Mouse (Mus musculus): ENCODE data around the gene Rtn4ip1. TPM values are rescaled to one million over a fixed set of nuclear protein-coding genes. Genes with fewer than 3 reads are reported as not detected.

Gene Rtn4ip1
- polyA plus RNA-seq, 1 experiment from 2014 or later: 19.4 TPM

- H3K9ac ChIP-seq (ENCODE audit: low read depth, low read length): no peak overlapping the region
- no peak for ATAC-seq
- H3K4me1 ChIP-seq (ENCODE audit: control insufficient read depth, insufficient read depth, low read length): no peaks in the 10 kb centered on the region
- WGBS: 79% methylated on average over 10 of the region's 10 CpGs
- H3K9me3 ChIP-seq (ENCODE audit: control insufficient read depth, low read length): no peaks in the 10 kb centered on the region
- H3K4me3 ChIP-seq (ENCODE audit: low read length): no peak overlapping the region
- no peak overlapping the region for H3K27ac ChIP-seq (ENCODE audit: low read length)
- no peaks in the 10 kb centered on the region for H3K27me3 ChIP-seq (replicated peaks; ENCODE audit: control insufficient read depth, insufficient read depth, low read length)
- H3K4me2 ChIP-seq (ENCODE audit: low read depth, low read length): no peak overlapping the region
- no peaks in the 10 kb centered on the region for H3K36me3 ChIP-seq (ENCODE audit: control insufficient read depth, insufficient read depth, low read length)
Observed at GRCm38 (mm10) chr10:43995858-43996650, 94.4 kb downstream of the Rtn4ip1 start.

DNA sequence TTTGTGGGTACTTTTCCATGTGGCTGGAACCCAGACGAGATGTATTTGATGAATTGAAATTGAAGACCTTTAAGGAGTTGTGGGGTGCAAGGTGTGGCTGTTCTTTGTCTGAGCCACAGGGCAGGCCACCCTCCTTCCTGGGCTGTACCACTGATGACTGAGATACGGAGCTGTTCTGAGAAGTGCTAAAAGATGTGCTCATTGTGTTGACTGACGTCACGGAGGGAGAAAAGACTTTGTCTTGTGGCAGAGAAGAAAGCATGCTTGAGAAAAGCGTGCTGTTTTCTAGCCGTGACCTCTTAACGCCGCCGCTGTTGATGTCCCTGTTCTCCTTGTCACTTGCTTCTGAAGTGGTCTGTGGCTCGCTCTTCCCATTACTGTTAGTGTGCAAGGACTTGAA, 95.7 kb downstream of the Rtn4ip1 start:
- H3K4me3 ChIP-seq (ENCODE audit: low read length): no peak overlapping the region
- H3K9ac ChIP-seq (ENCODE audit: low read depth, low read length): no peak overlapping the region
- WGBS: 84% methylated on average over 10 of the region's 10 CpGs
- H3K27me3 ChIP-seq (replicated peaks; ENCODE audit: control insufficient read depth, insufficient read depth, low read length): no peaks in the 10 kb centered on the region
- H3K4me2 ChIP-seq (ENCODE audit: low read depth, low read length): no peak overlapping the region
- no peaks in the 10 kb centered on the region for H3K9me3 ChIP-seq (ENCODE audit: control insufficient read depth, low read length)
- no peaks in the 10 kb centered on the region for H3K4me1 ChIP-seq (ENCODE audit: control insufficient read depth, insufficient read depth, low read length)
- no peak overlapping the region for H3K27ac ChIP-seq (ENCODE audit: low read length)
- no peaks in the 10 kb centered on the region for H3K36me3 ChIP-seq (ENCODE audit: control insufficient read depth, insufficient read depth, low read length)
- ATAC-seq: no peak

- Histone ChIP-seq H3K4me2 (ENCODE audit: low read depth, low read length) (no peak overlapping the region), H3K36me3 (ENCODE audit: control insufficient read depth, insufficient read depth, low read length) (no peaks in the 10 kb centered on the region), H3K4me1 (ENCODE audit: control insufficient read depth, insufficient read depth, low read length) (no peaks in the 10 kb centered on the region), H3K9ac (ENCODE audit: low read depth, low read length) (no peak overlapping the region), H3K27ac (ENCODE audit: low read length) (no peak overlapping the region), H3K9me3 (ENCODE audit: control insufficient read depth, low read length) (no peaks in the 10 kb centered on the region), H3K27me3 (replicated peaks; ENCODE audit: control insufficient read depth, insufficient read depth, low read length) (no peaks in the 10 kb centered on the region; the same call in 1 of the 2 replicates), H3K4me3 (ENCODE audit: low read length) (no peak overlapping the region)
- ATAC-seq: no peak
- WGBS: 70% methylated on average over 9 of the region's 9 CpGs
Observed at GRCm38 (mm10) chr10:43998023-43998422, 96.4 kb downstream of the Rtn4ip1 start.

DNA sequence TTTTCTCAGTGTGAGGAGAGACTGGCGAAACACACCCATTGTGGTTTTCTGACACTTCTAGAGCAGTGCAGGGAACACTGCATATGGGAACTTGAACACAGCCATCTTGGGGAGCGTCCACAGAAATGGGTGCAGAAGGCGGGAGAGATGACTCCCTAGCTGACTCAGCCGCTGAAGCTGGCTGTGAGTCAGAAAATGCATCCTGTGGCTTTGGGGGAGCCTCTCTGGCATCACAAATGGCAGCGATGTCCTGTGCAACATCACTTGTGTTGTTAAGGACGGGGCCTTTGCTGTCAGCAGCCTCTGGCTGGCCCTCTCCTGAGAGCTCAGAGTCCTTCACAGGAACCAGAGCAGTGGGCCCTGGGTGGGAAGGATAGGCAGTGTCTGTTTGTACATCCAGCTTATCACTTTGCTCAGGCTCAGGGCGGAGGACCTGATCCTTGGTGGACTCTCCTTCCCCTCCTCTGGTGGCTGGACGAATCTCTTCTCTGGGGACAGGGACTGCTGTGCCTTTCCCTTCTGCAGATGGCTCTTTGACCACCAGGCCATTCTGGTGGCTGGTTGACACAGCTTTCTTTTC, 97.0 kb downstream of the Rtn4ip1 start:
- H3K27me3 ChIP-seq (replicated peaks; ENCODE audit: control insufficient read depth, insufficient read depth, low read length): peaks cover 1% of the 10 kb centered on the region; the same call in 1 of the 2 replicates
- H3K9me3 ChIP-seq (ENCODE audit: control insufficient read depth, low read length): no peaks in the 10 kb centered on the region
- ATAC-seq: no peak
- 77% methylated on average over 8 of the region's 8 CpGs for WGBS
- no peaks in the 10 kb centered on the region for H3K36me3 ChIP-seq (ENCODE audit: control insufficient read depth, insufficient read depth, low read length)
- no peak overlapping the region for H3K4me2 ChIP-seq (ENCODE audit: low read depth, low read length)
- 0 out of 2 replicates have a peak, but pooled peaks cover 3% of the 10 kb centered on the region for H3K4me1 ChIP-seq (ENCODE audit: control insufficient read depth, insufficient read depth, low read length)
- H3K27ac ChIP-seq (ENCODE audit: low read length): no peak overlapping the region
- no peak overlapping the region for H3K9ac ChIP-seq (ENCODE audit: low read depth, low read length)
- no peak overlapping the region for H3K4me3 ChIP-seq (ENCODE audit: low read length)

DNA sequence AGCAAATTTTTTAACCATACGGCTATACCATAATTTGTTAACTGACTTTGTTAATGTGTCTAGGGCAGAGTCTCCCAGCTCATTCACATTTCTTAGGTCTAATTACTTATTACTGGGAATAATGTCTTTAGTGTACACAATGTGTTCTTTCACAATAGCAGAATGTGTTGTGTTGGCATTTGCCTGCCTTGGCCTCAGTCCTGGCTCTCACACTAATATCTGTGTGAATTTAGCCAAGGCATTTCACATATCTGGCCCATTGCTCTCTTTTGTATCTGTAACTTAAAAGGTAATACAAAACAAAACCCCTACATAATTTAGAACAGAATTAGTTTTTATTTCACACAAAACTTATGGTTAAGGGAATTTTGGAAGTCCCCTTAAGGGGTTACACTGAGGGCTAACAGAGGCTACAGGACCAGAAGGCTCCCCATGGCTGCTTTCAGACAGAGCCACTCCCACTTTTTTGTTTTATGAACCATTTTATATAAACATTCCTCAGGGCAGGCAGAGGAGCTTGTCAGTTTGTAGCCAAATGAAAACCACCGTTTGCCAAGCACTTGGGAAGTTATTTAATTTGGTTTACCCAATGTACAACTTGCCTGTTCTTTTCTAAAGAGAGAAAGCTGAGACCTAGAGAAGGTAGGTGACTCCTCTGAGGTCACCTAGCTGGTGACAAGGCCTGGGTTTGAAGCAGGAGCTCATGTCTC, 98.7 kb downstream of the Rtn4ip1 start:
- peaks cover 7% of the 10 kb centered on the region; the same call in 1 of the 2 replicates for H3K4me1 ChIP-seq (ENCODE audit: control insufficient read depth, insufficient read depth, low read length)
- H3K27me3 ChIP-seq (replicated peaks; ENCODE audit: control insufficient read depth, insufficient read depth, low read length): peaks cover 14% of the 10 kb centered on the region
- no peak overlapping the region for H3K27ac ChIP-seq (ENCODE audit: low read length)
- no peak overlapping the region for H3K4me3 ChIP-seq (ENCODE audit: low read length)
- no peaks in the 10 kb centered on the region for H3K9me3 ChIP-seq (ENCODE audit: control insufficient read depth, low read length)
- H3K36me3 ChIP-seq (ENCODE audit: control insufficient read depth, insufficient read depth, low read length): no peaks in the 10 kb centered on the region
- no peak overlapping the region for H3K4me2 ChIP-seq (ENCODE audit: low read depth, low read length)
- WGBS: 32% methylated on average over 2 of the region's 2 CpGs
- no peak overlapping the region for H3K9ac ChIP-seq (ENCODE audit: low read depth, low read length)
- no peak for ATAC-seq

DNA sequence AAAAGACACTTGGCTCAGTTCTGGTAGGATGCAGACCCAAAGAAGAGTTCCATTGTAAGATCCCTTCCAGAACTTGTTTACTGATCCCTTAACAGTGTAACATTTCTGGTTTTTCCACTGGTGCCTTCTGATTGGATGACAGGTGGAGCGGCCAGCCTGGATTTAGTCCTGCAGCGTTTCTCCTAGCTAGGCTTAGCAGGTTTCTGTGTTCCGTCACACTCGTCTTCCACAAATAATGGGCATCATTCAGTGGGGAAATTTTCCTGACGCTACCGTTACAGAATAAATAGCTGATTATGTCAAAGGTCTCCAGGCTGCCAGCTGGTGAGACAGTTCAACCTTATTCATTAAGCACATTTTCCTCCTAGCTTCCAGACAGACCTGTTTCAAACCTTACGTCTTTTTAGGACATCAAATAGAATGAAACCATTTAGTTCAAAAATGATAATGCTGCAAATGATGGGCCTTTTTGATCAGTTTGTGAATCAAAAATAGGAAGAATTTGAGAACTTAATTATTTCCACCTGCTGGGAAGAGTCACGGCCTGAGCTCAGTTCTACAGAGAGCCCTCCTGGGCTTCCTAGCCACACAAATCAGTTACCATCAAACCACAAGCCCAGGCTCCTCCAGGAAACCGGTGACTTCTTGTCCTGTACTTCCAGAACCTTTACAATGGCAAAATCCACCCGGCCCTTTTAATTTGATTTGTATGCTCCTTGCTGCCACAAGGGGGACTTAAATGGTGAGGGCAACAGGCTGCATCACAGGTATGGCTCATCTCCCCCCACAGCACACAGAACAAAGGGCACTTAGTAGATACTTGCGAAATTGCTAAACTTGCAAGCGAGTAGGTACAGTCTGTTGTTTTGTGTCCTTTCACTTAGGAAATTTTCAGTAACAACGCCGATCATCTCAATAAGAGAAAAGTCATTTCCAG, 100.7 kb downstream of the Rtn4ip1 start:
- 0 out of 2 replicates have a peak, but pooled peaks have one; percentile 24 for ATAC-seq
- Histone ChIP-seq H3K36me3 (ENCODE audit: control insufficient read depth, insufficient read depth, low read length) (no peaks in the 10 kb centered on the region), H3K9ac (ENCODE audit: low read depth, low read length) (no peak overlapping the region), H3K9me3 (ENCODE audit: control insufficient read depth, low read length) (no peaks in the 10 kb centered on the region), H3K27me3 (replicated peaks; ENCODE audit: control insufficient read depth, insufficient read depth, low read length) (peaks cover 17% of the 10 kb centered on the region), H3K27ac (ENCODE audit: low read length) (no peak overlapping the region), H3K4me2 (ENCODE audit: low read depth, low read length) (peak overlapping the region; percentile 90), H3K4me1 (ENCODE audit: control insufficient read depth, insufficient read depth, low read length) (peaks cover 13% of the 10 kb centered on the region; the same call in 1 of the 2 replicates), H3K4me3 (ENCODE audit: low read length) (peak overlapping the region; percentile 82; the same call in 1 of the 2 replicates)
- 27% methylated on average over 14 of the region's 14 CpGs for WGBS

DNA sequence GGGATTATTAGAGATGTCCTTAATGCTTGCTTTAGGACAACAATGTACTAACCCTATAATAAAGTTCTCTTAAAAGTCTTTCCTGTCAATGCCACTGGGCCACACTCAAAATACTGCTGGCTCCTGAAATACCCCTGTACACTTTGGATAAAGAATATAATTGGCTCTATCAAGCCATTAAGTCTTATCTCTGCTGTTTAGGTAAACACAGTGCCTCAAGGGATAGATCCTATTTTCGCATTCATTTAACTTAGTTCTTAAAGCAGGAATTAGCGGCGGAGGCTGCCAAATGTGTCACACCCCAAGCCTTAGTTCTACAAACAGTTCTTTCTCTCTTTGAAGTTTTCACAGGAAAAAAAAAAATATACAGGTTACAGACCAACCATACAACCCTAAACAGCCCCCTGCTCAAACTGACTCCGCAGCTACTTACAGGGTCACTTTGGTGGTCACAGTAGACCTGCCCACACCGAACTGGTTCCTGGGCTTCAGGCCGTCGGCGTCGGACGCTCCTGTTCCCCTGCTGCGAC, 101.5 kb downstream of the Rtn4ip1 start:
- no peak for ATAC-seq
- Histone ChIP-seq H3K9ac (ENCODE audit: low read depth, low read length) (peak overlapping the region; percentile 73), H3K27me3 (replicated peaks; ENCODE audit: control insufficient read depth, insufficient read depth, low read length) (peaks cover 17% of the 10 kb centered on the region), H3K27ac (ENCODE audit: low read length) (no peak overlapping the region), H3K4me2 (ENCODE audit: low read depth, low read length) (peak overlapping the region; percentile 90), H3K4me3 (ENCODE audit: low read length) (peak overlapping the region; percentile 82), H3K9me3 (ENCODE audit: control insufficient read depth, low read length) (no peaks in the 10 kb centered on the region), H3K4me1 (ENCODE audit: control insufficient read depth, insufficient read depth, low read length) (peaks cover 13% of the 10 kb centered on the region; the same call in 1 of the 2 replicates), H3K36me3 (ENCODE audit: control insufficient read depth, insufficient read depth, low read length) (no peaks in the 10 kb centered on the region)
- 3% methylated on average over 11 of the region's 11 CpGs for WGBS

DNA sequence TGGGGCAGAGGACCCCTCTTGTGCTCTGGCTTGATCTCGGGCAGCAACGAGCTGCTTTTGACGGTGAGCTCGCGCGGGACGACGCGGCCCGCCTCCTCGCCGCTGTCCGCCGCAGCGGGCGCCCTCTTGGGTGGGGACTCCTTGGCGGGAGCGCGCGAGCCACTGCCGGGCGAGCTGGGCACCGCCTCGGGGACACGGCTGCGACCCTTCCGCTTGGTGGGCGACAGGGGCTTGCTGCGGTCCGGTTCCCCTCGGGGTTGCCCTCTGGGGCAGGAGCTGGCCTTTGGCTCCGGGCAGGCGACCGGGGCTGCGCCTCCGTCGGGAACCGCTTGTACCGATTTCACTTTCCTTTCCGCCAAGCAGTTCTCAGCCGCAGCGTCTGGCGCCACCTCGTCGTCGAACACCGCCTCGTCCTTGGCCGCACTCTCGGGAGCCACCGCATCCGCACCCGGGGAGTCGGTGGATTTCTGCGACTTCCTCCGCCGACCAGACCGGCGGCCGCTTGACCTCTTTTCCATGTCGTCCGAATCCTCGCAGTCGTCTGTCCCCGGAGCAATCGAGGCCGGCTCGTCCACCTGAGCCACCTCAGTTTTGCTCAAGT, 102.0 kb downstream of the Rtn4ip1 start:
- peaks cover 13% of the 10 kb centered on the region; the same call in 1 of the 2 replicates for H3K4me1 ChIP-seq (ENCODE audit: control insufficient read depth, insufficient read depth, low read length)
- no peak overlapping the region for H3K27ac ChIP-seq (ENCODE audit: low read length)
- H3K9ac ChIP-seq (ENCODE audit: low read depth, low read length): peak overlapping the region; percentile 73
- H3K4me2 ChIP-seq (ENCODE audit: low read depth, low read length): peak overlapping the region; percentile 90
- H3K4me3 ChIP-seq (ENCODE audit: low read length): peak overlapping the region; percentile 82
- peak; percentile 66 for ATAC-seq
- under 1% methylated on average over 68 of the region's 68 CpGs for WGBS
- no peaks in the 10 kb centered on the region for H3K9me3 ChIP-seq (ENCODE audit: control insufficient read depth, low read length)
- H3K36me3 ChIP-seq (ENCODE audit: control insufficient read depth, insufficient read depth, low read length): no peaks in the 10 kb centered on the region
- peaks cover 17% of the 10 kb centered on the region for H3K27me3 ChIP-seq (replicated peaks; ENCODE audit: control insufficient read depth, insufficient read depth, low read length)
